Mouse (Mus musculus) ES-E14 (cell line): ENCODE results near the gene Tnip3.

ENCODE experiments used
- HCFC1 ChIP-seq: IDR thresholded peaks from 2 replicates; pipeline ENCODE4 v1.6.1; 2012; ENCODE audit warnings: low read length, inconsistent platforms, borderline replicate concordance; ENCODE audit not compliant: insufficient read depth
- ZNF384 ChIP-seq: IDR thresholded peaks from 2 replicates; pipeline ENCODE4 v1.6.1; 2012; ENCODE audit warnings: low read depth, low read length, inconsistent platforms

GRCm38 (mm10) chr6:65606946-65607345, 81.8 kb downstream of the Tnip3 start:
- no peak for TF ChIP-seq ZNF384
- no peak for TF ChIP-seq HCFC1
